Mouse (Mus musculus) thymus, postnatal 14 days (tissue): Measurements from ENCODE around the gene Lnx2.

Source experiments
- DNase-seq: peaks from one replicate; pipeline ENCODE4 v3.0.0; 2021

The Lnx2 gene

GRCm38 (mm10) chr5:147015191-147015590 lies 61.2 kb downstream of the Lnx2 start:
- no peak for DNase-seq

GRCm38 (mm10) chr5:147013845-147014244 lies 62.5 kb downstream of the Lnx2 start:
- no peak for DNase-seq

GRCm38 (mm10) chr5:147011333-147011732 lies 65.1 kb downstream of the Lnx2 start:
- DNase-seq: no peak

- DNase-seq: no peak
Observed at GRCm38 (mm10) chr5:147003303-147003702, 73.1 kb downstream of the Lnx2 start.

- DNase-seq: no peak
Observed at GRCm38 (mm10) chr5:147001312-147001711, 75.1 kb downstream of the Lnx2 start.

- no peak for DNase-seq
Observed at GRCm38 (mm10) chr5:146998802-146999201, 77.6 kb downstream of the Lnx2 start.

GRCm38 (mm10) chr5:146996812-146997211 lies 79.6 kb downstream of the Lnx2 start:
- DNase-seq: no peak

GRCm38 (mm10) chr5:146994973-146995372 lies 81.4 kb downstream of the Lnx2 start:
- DNase-seq: no peak

GRCm38 (mm10) chr5:146993509-146993908 lies 82.9 kb downstream of the Lnx2 start:
- DNase-seq: no peak

- DNase-seq: no peak
Observed at GRCm38 (mm10) chr5:146989051-146989450, 87.3 kb downstream of the Lnx2 start.

- no peak for DNase-seq
Observed at GRCm38 (mm10) chr5:146987588-146987987, 88.8 kb downstream of the Lnx2 start.

- DNase-seq: no peak
Observed at GRCm38 (mm10) chr5:146985725-146986433, 90.5 kb downstream of the Lnx2 start.

- DNase-seq: peak; percentile 49
Observed at GRCm38 (mm10) chr5:146983216-146983615, 93.2 kb downstream of the Lnx2 start.

- DNase-seq: no peak
Observed at GRCm38 (mm10) chr5:146981376-146981775, 95.0 kb downstream of the Lnx2 start.

- no peak for DNase-seq
Observed at GRCm38 (mm10) chr5:146974781-146975123, 101.6 kb downstream of the Lnx2 start.

- peak; percentile 37 for DNase-seq
Observed at GRCm38 (mm10) chr5:146973858-146974780, 102.3 kb downstream of the Lnx2 start.

- DNase-seq: no peak
Observed at GRCm38 (mm10) chr5:146973353-146973752, 103.0 kb downstream of the Lnx2 start.

GRCm38 (mm10) chr5:146971776-146972561 lies 104.4 kb downstream of the Lnx2 start:
- no peak for DNase-seq

GRCm38 (mm10) chr5:146968695-146969393 lies 107.5 kb downstream of the Lnx2 start:
- no peak for DNase-seq
